Mouse (Mus musculus) forebrain, embryonic 12.5 days (tissue): ENCODE measurements around the gene Kif24. TPM values are rescaled to one million over a fixed set of nuclear protein-coding genes. Genes with fewer than 3 reads are reported as not detected.

Source experiments
- ATAC-seq: fragments of 200-750 bp; cut with Nextera tagmentation; 2 replicates; pipeline ENCODE4 v1.8.0; 2017; ENCODE audit warnings: moderate TSS enrichment; ENCODE audit not compliant: low FRiP score
- H3K27ac ChIP-seq: fragments of 300-500 bp; sonication (generic); 2 replicates; pipeline ENCODE4 v1.5.1; 2016; ENCODE audit warnings: mild to moderate bottlenecking
- H3K27me3 ChIP-seq: fragments of 300-500 bp; sonication (generic); 2 replicates; pipeline ENCODE4 v1.6.1; 2016; ENCODE audit warnings: mild to moderate bottlenecking
- H3K36me3 ChIP-seq: fragments of 300-500 bp; sonication (generic); replicated peaks from 2 replicates; pipeline ENCODE4 v1.6.1; 2016; ENCODE audit warnings: mild to moderate bottlenecking
- H3K4me1 ChIP-seq: fragments of 300-500 bp; sonication (generic); 2 replicates; pipeline ENCODE4 v1.6.1; 2016
- H3K4me2 ChIP-seq: fragments of 300-500 bp; sonication (generic); 2 replicates; pipeline ENCODE4 v1.6.1; 2016; ENCODE audit warnings: mild to moderate bottlenecking, moderate library complexity
- H3K4me3 ChIP-seq: fragments of 300-500 bp; sonication (generic); replicated peaks from 2 replicates; pipeline ENCODE4 v1.5.1; 2016; ENCODE audit warnings: mild to moderate bottlenecking
- H3K9ac ChIP-seq: fragments of 300-500 bp; sonication (generic); 2 replicates; pipeline ENCODE4 v1.6.1; 2016; ENCODE audit warnings: mild to moderate bottlenecking
- H3K9me3 ChIP-seq: fragments of 300-500 bp; sonication (generic); 2 replicates; pipeline ENCODE4 v1.6.1; 2016
- WGBS: fragments of 180-500 bp; shearing (Covaris S2); methylation state at CpG from one replicate; pipeline ENCODE4 v1.1.7; 2016; 5-methylcytosine and 5-hydroxymethylcytosine counted together
- polyA plus RNA-seq: library from polyadenylated mRNA; unstranded; fragments of >200 nt; fragmentation: Nextera tagmentation; extraction: Ambion mirVana; gene quantifications from 2 replicates; pipeline ENCODE4 v1.2.1, GENCODE M21; 2016

The Kif24 gene
- polyA plus RNA-seq: 14.3 and 17.9 TPM in 2 replicates

DNA sequence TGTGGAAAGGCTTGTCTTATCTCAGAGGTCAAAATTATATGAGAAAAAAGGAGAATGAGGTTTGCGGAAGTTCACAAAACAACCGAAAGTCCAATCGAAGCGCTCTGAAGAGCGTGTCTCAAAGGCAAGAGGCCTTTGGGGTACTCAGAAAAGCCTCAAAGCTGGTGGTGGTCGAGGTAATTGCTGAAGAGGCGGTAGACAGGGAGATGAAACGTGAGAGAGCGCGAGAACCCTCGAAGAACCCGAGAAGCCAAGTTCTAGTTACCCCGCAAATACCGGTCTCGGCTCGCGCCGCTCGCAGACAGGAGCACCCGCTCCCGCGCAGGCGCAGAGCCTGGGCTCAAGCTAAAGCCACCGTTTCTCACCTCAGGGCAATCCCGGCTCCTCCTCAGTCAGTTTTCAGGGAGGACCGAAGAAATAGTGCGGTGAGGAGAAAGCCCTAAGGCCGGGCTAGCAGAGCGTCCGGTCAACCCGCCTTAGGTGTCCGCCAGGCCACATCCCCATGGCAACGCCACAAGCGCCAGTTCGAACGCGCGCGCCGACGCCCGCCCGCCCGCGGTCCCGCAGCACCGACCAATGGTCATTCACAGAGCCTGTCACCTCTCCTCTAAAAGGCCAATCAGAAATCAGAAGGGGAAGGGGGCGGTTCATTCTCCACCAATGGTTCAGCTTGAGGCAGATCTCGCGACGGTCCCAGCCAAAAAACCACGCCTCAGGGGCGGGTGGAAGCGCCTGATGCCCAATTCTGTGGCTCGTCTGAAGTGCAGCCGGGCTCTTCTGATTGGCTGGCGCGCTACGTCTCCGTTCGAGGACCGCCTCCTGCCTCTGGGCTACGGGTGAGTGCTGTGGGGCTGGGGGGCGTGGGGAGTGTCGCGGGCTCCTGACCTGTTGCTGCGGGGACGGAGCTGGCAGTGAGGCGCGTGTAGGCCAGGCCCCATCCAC lies at the start of gene Kif24, which contains the start of gene Nudt2:
Gene Kif24, minus strand, starts transcription at position 543 of the 942 bp plus-strand sequence.
Gene Nudt2, plus strand, starts transcription at position 807 of the 942 bp plus-strand sequence.
- Histone ChIP-seq H3K27ac (peak within 1 kb of the TSS; percentile 80), H3K36me3 (no peaks in the 10 kb centered on the region), H3K27me3 (no peaks in the 10 kb centered on the region), H3K4me1 (peaks cover 18% of the 10 kb centered on the region), H3K4me2 (peak within 1 kb of the TSS; percentile 72), H3K4me3 (peak within 1 kb of the TSS; percentile 77), H3K9ac (peak within 1 kb of the TSS; percentile 71), H3K9me3 (no peaks in the 10 kb centered on the region)
- peak; percentile 97 for ATAC-seq
- WGBS: under 1% methylated on average over 70 of the region's 70 CpGs

DNA sequence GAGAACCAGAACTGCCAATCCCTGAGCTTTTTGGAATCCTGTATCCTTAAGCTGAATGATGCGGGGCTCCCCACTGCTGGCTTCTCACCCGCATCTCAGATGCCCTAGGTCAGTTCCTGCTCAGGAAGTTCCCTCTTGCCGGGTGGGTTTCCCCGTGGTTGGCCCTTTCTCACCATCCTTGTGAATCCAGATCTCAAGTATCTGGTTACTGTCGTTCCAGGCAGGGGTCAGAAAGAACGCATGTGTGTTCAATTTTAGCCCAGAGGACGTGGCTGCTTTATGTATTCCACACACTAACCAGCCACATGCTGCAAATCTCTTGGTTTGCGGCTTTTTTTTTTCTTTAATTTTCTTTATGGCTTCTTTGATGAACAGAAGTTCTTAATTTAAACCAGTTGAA lies 49.0 kb upstream of the Kif24 start:
- no peaks in the 10 kb centered on the region for H3K9me3 ChIP-seq
- WGBS: 28% methylated on average over 8 of the region's 8 CpGs
- 0 out of 2 replicates have a peak overlapping the region, but pooled peaks have one; percentile 18 for H3K9ac ChIP-seq
- H3K27ac ChIP-seq: no peak overlapping the region
- ATAC-seq: no peak
- peaks cover 7% of the 10 kb centered on the region for H3K4me1 ChIP-seq
- 0 out of 2 replicates have a peak, but pooled peaks cover 3% of the 10 kb centered on the region for H3K36me3 ChIP-seq
- no peak overlapping the region for H3K4me3 ChIP-seq
- H3K4me2 ChIP-seq: no peak overlapping the region
- peaks cover 9% of the 10 kb centered on the region for H3K27me3 ChIP-seq

DNA sequence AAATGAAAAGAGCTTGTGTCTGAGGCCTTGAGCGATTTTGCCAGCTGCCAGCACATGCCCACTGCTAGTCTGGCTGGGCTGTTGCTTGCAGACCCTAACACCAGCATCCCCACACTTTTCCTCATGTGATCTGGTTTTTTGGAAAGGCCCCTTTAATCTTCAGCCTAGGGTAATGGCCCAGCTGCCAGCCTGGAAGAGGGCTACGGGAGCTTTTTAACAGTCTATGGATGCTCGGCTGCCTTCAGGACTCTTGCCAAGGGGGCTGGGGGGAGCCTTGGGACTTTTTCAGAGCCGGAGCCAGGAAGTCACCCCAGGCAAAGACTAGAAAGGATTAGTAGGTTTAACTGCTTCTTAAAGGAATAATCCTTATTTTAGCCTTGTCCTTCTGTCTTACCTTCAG lies 48.6 kb upstream of the Kif24 start:
- 26% methylated on average over 4 of the region's 4 CpGs for WGBS

DNA sequence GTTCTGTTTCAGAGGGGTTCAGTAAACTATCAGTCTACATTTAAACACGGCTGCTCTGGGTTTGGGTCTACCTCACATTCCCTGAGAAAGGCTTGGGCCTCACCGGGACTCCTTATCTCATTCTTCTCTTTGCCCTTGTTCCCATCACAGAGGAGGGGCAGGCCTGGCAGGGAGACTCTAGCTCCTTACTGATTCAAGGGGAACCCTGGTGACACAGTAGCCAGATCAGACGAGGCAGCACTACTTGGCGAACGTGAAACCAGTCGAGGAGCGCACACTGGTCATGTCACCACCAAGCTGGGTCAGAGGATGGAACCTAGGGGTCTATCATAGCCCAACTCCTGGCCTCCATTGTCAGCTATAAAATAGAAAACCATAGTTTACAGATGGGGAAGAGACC lies 43.3 kb upstream of the Kif24 start:
- Histone ChIP-seq H3K9me3 (no peaks in the 10 kb centered on the region), H3K36me3 (no peaks in the 10 kb centered on the region), H3K4me2 (peak overlapping the region; percentile 84; the same call in 1 of the 2 replicates), H3K27ac (no peak overlapping the region), H3K27me3 (peaks cover 26% of the 10 kb centered on the region), H3K9ac (no peak overlapping the region), H3K4me3 (0 out of 2 replicates have a peak overlapping the region, but pooled peaks have one; percentile 53), H3K4me1 (peaks cover 20% of the 10 kb centered on the region)
- 41% methylated on average over 7 of the region's 7 CpGs for WGBS
- no peak for ATAC-seq

More for the DNA sequence above, 48.6 kb upstream of the Kif24 start:
- Histone ChIP-seq H3K9ac (0 out of 2 replicates have a peak overlapping the region, but pooled peaks have one; percentile 18), H3K27me3 (peaks cover 13% of the 10 kb centered on the region), H3K4me2 (no peak overlapping the region), H3K4me1 (peaks cover 7% of the 10 kb centered on the region), H3K36me3 (no peaks in the 10 kb centered on the region), H3K9me3 (no peaks in the 10 kb centered on the region), H3K27ac (no peak overlapping the region), H3K4me3 (no peak overlapping the region)
- ATAC-seq: no peak

DNA sequence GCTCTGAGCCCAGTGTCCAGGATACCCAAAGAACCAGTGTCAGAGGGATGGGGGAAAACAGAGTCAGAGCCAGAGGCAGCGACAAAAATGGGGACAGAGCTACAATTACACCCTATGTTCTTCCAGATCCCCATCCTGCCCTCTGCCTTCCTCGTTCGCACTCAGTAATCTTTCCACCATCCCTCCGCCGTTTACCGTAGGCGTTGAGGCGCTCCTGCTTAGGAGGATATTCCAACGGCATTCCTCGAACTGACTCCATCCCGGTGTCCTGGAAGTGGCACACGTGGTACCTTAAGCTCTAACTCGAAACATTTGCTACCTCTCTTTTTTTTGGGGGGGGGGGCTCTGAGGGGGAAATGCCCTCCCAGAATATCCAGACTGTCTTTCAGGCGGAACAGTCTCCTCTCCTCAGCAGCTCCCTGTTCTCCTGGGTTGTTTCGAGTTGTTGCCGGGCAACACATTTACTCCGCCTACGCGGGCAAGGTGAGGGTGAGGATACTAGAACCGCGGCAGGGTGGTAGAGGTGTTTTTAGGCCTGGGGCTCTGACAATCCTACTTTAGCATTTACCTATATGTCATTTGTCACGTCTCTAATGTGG lies 42.7 kb upstream of the Kif24 start:
- Histone ChIP-seq H3K9me3 (no peaks in the 10 kb centered on the region), H3K36me3 (no peaks in the 10 kb centered on the region), H3K4me1 (peaks cover 26% of the 10 kb centered on the region), H3K4me2 (peak overlapping the region; percentile 84), H3K27me3 (peaks cover 30% of the 10 kb centered on the region), H3K4me3 (peak overlapping the region; percentile 53), H3K27ac (peak overlapping the region; percentile 74), H3K9ac (peak overlapping the region; percentile 77)
- peak; percentile 34 for ATAC-seq
- WGBS: 2% methylated on average over 22 of the region's 22 CpGs

DNA sequence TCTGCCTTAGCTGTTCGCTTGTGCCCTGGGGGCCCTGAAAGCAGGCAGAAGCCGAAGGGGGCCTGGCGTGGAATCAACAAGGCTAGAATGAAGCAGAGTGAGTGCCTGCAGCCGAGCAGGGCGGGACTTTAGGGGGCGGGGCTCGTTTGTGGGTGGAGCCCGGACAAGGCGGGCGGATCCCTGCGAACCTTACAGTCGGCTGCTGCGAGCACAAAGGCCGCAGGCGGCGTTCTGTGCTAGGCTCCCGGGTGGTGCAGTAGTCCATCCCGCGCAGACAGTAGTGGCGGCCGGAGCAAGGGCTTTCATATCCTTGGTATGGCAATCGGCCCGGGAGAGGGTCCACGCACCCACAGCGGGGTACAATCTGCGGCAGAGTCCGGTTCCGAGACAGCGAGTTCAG lies 42.2 kb upstream of the Kif24 start:
- Histone ChIP-seq H3K9ac (peak overlapping the region; percentile 77), H3K27ac (peak overlapping the region; percentile 74)
- under 1% methylated on average over 29 of the region's 29 CpGs for WGBS

DNA sequence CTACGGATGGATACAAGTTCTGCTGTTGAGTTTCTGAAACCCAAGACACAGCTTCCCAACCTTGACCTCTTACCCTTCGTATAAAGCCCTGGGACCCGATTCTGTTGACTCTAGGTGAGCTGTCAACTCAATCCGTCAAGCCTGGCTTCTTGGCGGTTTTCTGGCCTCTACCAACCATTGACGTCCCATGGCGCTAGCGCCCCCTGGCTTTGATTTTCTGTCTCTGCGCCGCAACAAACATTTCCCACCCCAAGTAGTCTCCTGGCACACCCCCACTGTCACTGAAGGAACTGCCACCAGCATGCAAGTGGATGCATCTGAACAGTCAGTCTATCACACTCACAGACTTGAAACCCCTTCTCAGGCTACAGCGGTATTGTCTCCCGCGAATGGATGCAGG lies 41.5 kb upstream of the Kif24 start:
- Histone ChIP-seq H3K4me3 (peak overlapping the region; percentile 53; the same call in 1 of the 2 replicates), H3K27ac (peak overlapping the region; percentile 74), H3K4me2 (peak overlapping the region; percentile 84), H3K9me3 (no peaks in the 10 kb centered on the region), H3K9ac (no peak overlapping the region), H3K36me3 (no peaks in the 10 kb centered on the region), H3K27me3 (peaks cover 43% of the 10 kb centered on the region), H3K4me1 (peaks cover 36% of the 10 kb centered on the region)
- no peak for ATAC-seq
- 9% methylated on average over 13 of the region's 13 CpGs for WGBS

More for the DNA sequence above, 42.2 kb upstream of the Kif24 start:
- H3K4me2 ChIP-seq: peak overlapping the region; percentile 84
- peaks cover 31% of the 10 kb centered on the region for H3K4me1 ChIP-seq
- no peaks in the 10 kb centered on the region for H3K9me3 ChIP-seq
- ATAC-seq: peak; percentile 87
- peak overlapping the region; percentile 53 for H3K4me3 ChIP-seq
- H3K27me3 ChIP-seq: peaks cover 35% of the 10 kb centered on the region
- no peaks in the 10 kb centered on the region for H3K36me3 ChIP-seq

DNA sequence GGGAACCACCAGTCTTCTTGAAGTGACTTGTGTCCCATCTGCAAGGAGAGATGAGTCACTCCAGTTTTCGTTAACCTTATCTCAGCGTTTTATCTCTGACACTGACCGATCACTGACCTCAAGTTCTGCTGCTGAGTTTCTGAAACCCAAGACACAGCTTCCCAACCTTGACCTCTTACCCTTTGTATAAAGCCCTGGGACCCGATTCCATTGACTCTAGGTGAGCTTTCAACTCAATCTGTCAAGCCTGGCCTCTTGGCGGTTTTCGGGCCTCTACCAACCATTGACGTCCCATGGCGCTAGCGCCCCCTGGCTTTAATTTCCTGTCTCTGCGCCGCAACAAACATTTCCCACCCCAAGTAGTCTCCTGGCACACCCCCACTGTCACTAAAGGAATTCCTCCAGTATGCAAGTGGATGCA lies 40.5 kb upstream of the Kif24 start:
- no peak overlapping the region for H3K9ac ChIP-seq
- H3K27ac ChIP-seq: no peak overlapping the region
- no peak for ATAC-seq
- WGBS: 50% methylated on average over 11 of the region's 11 CpGs
- no peaks in the 10 kb centered on the region for H3K36me3 ChIP-seq
- H3K4me3 ChIP-seq: no peak overlapping the region
- H3K9me3 ChIP-seq: no peaks in the 10 kb centered on the region
- no peak overlapping the region for H3K4me2 ChIP-seq
- peaks cover 50% of the 10 kb centered on the region for H3K27me3 ChIP-seq
- peaks cover 36% of the 10 kb centered on the region for H3K4me1 ChIP-seq

DNA sequence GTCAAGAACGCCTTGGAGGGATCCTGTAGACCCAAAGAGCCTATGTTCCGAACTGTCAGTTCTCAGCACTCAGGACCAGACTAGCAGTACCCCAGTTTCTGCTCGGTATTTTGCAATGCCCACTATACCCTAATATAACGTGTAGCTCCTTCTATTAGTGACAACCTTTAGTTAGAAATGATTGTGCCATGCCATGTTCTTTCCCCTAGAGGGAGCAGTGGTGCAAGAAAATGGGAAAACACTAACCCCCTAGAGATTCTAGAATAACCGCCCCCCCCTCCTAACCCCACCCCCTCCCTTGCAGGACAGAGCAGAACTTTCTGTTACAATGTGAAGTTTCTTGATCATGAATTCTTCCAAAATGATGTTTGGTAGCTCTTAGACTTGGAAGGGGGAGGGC lies 39.6 kb upstream of the Kif24 start:
- Histone ChIP-seq H3K4me3 (no peak overlapping the region), H3K27me3 (peaks cover 53% of the 10 kb centered on the region), H3K9ac (no peak overlapping the region), H3K36me3 (no peaks in the 10 kb centered on the region), H3K4me2 (no peak overlapping the region), H3K27ac (no peak overlapping the region), H3K4me1 (peaks cover 36% of the 10 kb centered on the region), H3K9me3 (no peaks in the 10 kb centered on the region)
- 74% methylated on average over 5 of the region's 5 CpGs for WGBS
- ATAC-seq: no peak

DNA sequence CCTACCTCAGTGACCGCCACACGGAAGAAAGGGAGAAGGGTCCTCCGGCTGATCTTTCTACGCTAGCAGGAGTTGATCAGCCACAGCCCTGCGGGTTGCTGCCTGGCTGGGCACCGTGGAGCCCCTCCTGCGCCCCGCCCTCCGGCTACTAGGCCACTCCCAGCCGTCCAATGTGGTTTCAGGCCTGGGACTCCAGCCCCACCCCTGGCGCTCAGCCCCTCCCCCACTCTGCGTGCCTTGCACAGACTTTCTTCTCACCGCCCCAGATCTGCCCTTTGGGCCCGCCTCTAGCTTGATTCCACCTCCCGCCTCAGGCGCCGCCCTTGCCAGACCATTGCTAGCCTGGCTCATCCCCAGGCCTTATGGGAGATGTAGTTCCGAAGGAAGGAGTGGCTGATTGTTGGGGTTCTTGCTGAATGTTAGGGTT lies 38.3 kb upstream of the Kif24 start, which contains the start of gene AI464131:
Gene AI464131, minus strand, starts transcription at position 91 of the 427 bp plus-strand sequence.
- H3K36me3 ChIP-seq: no peaks in the 10 kb centered on the region
- peak within 1 kb of the TSS; percentile 42 for H3K4me3 ChIP-seq
- 1% methylated on average over 15 of the region's 18 CpGs for WGBS
- H3K4me1 ChIP-seq: peaks cover 49% of the 10 kb centered on the region
- peak within 1 kb of the TSS; percentile 72 for H3K4me2 ChIP-seq
- H3K9ac ChIP-seq: peak within 1 kb of the TSS; percentile 56
- no peaks in the 10 kb centered on the region for H3K9me3 ChIP-seq
- ATAC-seq: peak; percentile 88
- peak within 1 kb of the TSS; percentile 50; the same call in 1 of the 2 replicates for H3K27ac ChIP-seq
- peaks cover 58% of the 10 kb centered on the region for H3K27me3 ChIP-seq

DNA sequence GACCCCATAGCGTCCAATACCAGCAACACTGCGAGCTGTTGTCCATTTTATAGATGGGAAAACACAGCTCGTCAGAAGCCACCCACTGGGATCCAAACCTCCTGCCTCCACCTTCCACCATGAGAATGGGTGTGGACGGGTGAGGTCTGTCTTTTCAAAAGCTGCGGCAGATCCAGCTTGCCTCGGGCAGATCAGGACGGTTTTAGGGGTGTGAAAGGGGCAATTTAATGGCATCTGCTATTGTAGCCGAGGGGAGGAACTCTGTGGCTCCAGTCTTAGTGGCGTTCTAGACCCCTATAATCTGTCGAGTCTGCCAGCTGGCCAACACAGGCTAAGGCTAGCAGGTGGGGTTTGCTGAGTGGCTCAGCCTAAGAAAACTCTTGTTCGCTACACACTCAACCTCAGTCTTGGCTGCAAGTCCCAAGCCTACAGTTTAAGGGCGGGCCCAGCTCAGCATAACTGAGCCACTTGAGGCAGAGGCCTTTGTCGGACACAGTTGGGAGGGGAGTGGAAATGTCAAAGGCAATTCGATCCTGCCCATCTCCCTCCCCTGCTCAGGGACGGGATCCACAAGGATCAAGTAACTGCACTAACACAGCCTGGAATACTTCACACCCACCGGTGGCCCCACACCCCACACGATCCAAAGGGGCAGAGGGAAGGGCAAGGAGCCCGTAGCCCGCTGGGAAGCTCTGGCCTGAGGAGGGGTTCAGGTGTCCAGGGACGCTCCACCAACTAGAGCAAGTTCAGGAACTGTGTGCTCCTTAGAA lies 37.7 kb upstream of the Kif24 start:
- no peaks in the 10 kb centered on the region for H3K9me3 ChIP-seq
- peaks cover 64% of the 10 kb centered on the region for H3K27me3 ChIP-seq
- H3K4me3 ChIP-seq: peak overlapping the region; percentile 42
- peak overlapping the region; percentile 50; the same call in 1 of the 2 replicates for H3K27ac ChIP-seq
- no peaks in the 10 kb centered on the region for H3K36me3 ChIP-seq
- peak overlapping the region; percentile 56 for H3K9ac ChIP-seq
- H3K4me1 ChIP-seq: peaks cover 51% of the 10 kb centered on the region
- peak overlapping the region; percentile 72 for H3K4me2 ChIP-seq
- peak; percentile 27 for ATAC-seq
- WGBS: 8% methylated on average over 20 of the region's 20 CpGs
